Mouse (Mus musculus) heart, adult 9 months (tissue): ENCODE measurements around the gene Sema4a.

ENCODE experiments used
- DNase-seq, 2 experiments: peaks; one replicate each; pipeline ENCODE4 v3.0.0; 2022; ENCODE audit warnings: low spot score in 2 of 2

Sema4a gene

GRCm38 (mm10) chr3:88393776-88394375, 67.1 kb downstream of the Sema4a start:
- no peak for DNase-seq
